Mouse (Mus musculus) erythroblast, embryonic 14.5 days (primary cell): ENCODE measurements at regions not wholly inside any gene's neighbourhood (a gene's known extent, or its start where the extent isn't known, plus 50 kb on each side); places are given as distances from the start of the nearest gene placed in this dataset.

ENCODE experiments used
- GATA1 ChIP-seq: IDR thresholded peaks from 2 replicates; pipeline ENCODE4 v1.6.1; 2012; ENCODE audit warnings: low read length, inconsistent platforms, mixed read lengths
- TAL1 ChIP-seq: IDR thresholded peaks from 3 replicates; pipeline ENCODE4 v1.6.1; 2012; ENCODE audit warnings: low read length, inconsistent platforms, mixed read lengths

DNA sequence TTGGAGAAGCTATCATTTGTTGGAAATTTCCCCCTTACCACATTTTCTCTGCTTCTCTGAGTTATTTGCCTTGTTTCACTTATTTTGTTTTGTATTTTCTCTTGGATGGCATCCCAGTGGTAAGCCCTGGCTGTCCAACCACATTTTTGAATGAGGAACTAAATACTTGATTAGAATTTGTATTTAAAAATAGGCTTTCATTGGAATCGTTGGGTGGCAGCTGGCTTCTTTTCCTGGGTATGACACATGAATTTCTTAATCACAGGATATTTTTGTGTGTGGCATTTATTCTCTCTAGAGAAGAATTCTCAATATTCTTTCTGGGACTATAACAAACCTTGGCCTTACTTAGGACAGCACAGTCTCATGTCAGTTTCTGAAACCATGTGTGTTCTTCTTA lies 286.5 kb downstream of the Gm11146 start:
- no peak for TF ChIP-seq GATA1
- TF ChIP-seq TAL1, result no peak
